Mouse (Mus musculus): ENCODE measurements at regions not wholly inside any gene's neighbourhood (a gene's known extent, or its start where the extent isn't known, plus 50 kb on each side); places are given as distances from the start of the nearest gene placed in this dataset.

- DNase-seq (ENCODE audit: extremely low spot score in 1 of 2, low spot score in 1 of 2): no peak
Measured at GRCm38 (mm10) chr11:38618707-38619106, 1382.9 kb upstream of the Tenm2 start.

DNA sequence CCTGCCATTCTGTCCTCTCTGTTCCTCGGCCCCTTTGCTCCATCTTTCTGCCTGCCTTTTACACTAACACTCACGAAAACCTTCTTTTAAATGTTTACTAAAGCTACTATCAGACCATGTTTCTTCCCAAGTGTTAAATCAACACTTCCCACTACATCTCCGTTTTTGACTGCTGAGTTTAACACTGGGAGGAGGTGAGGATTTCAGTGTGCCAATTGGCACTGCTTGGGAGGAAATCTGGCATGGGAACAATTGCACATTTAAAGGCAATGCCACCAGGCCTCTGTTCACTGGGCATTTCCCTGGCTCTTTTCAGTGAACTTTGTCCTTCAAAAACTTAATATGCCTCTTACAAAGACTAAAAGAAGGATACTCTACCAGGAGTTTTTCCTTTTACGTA, 1365.2 kb upstream of the Tenm2 start:
- no peak for DNase-seq (ENCODE audit: extremely low spot score in 1 of 2, low spot score in 1 of 2)

DNA sequence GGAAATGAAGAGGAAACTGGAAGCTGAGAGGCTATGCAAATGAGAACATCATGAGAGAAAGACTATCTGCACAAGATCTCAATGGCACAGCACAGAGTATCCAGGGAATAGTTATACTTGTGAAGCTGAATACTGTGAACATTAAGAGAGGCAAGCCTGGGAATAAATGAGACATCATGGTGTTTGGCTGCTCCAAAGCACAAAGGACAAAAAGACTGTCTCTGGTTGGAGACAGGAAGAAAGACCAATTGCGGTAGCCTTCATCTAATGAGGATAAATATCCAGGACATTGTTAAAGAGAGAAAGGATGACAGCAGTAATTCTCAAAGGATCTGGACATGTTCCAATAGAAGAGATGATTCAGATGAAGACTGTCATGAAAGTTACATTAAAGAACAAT, 1332.8 kb upstream of the Tenm2 start:
- no peak for DNase-seq (ENCODE audit: extremely low spot score in 1 of 2, low spot score in 1 of 2)

DNA sequence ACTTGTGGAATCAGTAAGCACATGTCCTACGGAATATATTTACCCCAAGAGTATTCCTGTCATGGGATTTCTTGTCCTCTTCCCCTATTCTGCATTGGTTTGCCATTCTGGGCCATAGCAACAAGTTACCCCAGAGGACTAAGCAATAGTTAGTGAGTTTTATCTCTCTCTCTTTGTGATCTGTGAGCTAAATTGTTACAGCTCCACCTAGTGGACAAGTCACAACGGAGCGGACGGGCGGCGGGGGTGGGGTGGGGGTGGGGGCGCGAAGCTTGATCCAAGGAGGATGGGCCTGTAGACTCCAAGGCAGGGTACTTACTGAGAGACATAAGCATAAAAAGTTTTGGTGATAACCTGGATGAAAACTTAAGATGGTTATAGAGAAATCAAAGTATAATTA, 1308.1 kb upstream of the Tenm2 start:
- peak in 1 of 2 experiments; percentile 7 for DNase-seq (ENCODE audit: extremely low spot score in 1 of 2, low spot score in 1 of 2)

DNA sequence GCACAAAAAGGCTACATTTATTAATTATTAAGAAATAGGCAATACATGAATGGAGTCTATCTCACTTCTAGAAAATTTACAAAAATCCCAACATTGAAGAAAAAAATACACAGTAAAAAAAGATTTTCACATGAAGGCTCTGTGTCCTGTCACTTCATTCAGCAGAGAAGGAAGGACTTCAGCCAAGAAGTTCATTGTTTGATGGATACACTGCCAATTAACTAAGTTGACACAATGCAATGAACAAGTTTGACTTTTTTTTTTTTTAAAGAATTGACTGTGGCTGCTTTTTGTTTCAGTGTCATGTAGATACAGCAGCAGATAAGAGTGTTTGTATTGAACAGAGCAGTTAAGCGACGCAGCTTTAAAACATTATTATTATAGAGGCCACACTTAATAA, 1304.3 kb upstream of the Tenm2 start:
- DNase-seq (ENCODE audit: extremely low spot score in 1 of 2, low spot score in 1 of 2): no peak

GRCm38 (mm10) chr11:38532282-38532681, 1296.5 kb upstream of the Tenm2 start:
- DNase-seq (ENCODE audit: extremely low spot score in 1 of 2, low spot score in 1 of 2): no peak

- no peak for DNase-seq (ENCODE audit: extremely low spot score in 1 of 2, low spot score in 1 of 2)
Measured at GRCm38 (mm10) chr11:38509676-38510075, 1273.9 kb upstream of the Tenm2 start.

- no peak for DNase-seq (ENCODE audit: extremely low spot score in 1 of 2, low spot score in 1 of 2)
Measured at GRCm38 (mm10) chr11:38464239-38464596, 1228.5 kb upstream of the Tenm2 start.

GRCm38 (mm10) chr11:38463568-38464238, 1227.9 kb upstream of the Tenm2 start:
- DNase-seq (ENCODE audit: extremely low spot score in 1 of 2, low spot score in 1 of 2): no peak

GRCm38 (mm10) chr11:38443291-38443690, 1207.5 kb upstream of the Tenm2 start:
- no peak for DNase-seq (ENCODE audit: extremely low spot score in 1 of 2, low spot score in 1 of 2)

- DNase-seq (ENCODE audit: extremely low spot score in 1 of 2, low spot score in 1 of 2): peak in 1 of 2 experiments; percentile 7
Measured at GRCm38 (mm10) chr11:38410302-38410701, 1174.5 kb upstream of the Tenm2 start.

- DNase-seq (ENCODE audit: extremely low spot score in 1 of 2, low spot score in 1 of 2): no peak
Measured at GRCm38 (mm10) chr11:38397771-38398170, 1162.0 kb upstream of the Tenm2 start.

GRCm38 (mm10) chr11:38386958-38387357, 1151.2 kb upstream of the Tenm2 start:
- DNase-seq (ENCODE audit: extremely low spot score in 1 of 2, low spot score in 1 of 2): no peak

- DNase-seq (ENCODE audit: extremely low spot score in 1 of 2, low spot score in 1 of 2): no peak
Measured at GRCm38 (mm10) chr11:38346442-38346841, 1110.7 kb upstream of the Tenm2 start.

DNA sequence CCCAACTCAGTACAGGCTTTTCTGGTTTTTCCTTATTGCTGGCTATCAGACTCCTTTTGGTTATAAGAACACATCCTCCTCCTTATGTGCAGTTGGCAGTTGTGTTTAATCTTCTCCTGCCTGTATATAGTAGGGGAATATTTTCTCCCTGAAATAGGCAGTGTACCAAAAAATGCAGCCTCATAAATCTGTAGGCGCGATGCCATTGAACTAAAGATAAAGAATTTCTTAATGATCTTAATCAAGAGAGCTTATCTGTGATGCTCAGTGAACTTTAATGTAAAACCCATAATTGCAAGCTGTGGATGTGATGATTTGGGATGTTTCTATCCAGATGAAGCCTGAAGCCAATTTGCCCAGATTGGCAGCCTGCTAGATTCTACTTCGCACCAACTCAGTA, 1099.6 kb upstream of the Tenm2 start:
- DNase-seq (ENCODE audit: extremely low spot score in 1 of 2, low spot score in 1 of 2): no peak

- DNase-seq (ENCODE audit: extremely low spot score in 1 of 2, low spot score in 1 of 2): no peak
Measured at GRCm38 (mm10) chr11:38297693-38298092, 1061.9 kb upstream of the Tenm2 start.

- DNase-seq (ENCODE audit: extremely low spot score in 1 of 2, low spot score in 1 of 2): no peak
Measured at GRCm38 (mm10) chr11:38291289-38291688, 1055.5 kb upstream of the Tenm2 start.

DNA sequence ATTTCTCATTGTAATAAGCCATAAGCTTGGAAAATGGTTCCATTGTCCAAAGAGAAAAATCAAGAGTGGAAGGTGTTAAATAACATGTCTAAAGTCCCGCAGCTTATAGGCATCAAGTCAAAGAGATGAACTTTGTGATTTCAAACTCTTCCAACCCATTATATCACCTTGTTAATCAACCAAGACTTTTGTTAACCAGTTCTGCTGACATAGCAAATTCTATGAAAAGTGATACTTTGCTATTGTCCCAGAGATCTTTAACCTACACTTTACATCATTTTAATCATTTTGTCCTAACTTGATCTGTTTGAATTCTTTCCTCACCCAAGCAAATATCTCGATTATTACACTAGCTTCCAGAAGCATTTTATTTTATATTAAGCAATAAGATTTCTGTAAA, 1045.2 kb upstream of the Tenm2 start:
- DNase-seq (ENCODE audit: extremely low spot score in 1 of 2, low spot score in 1 of 2): no peak
